Mouse (Mus musculus): ENCODE results near the gene Elovl6. TPM values are rescaled to one million over a fixed set of nuclear protein-coding genes. Genes with fewer than 3 reads are reported as not detected.

Elovl6 gene
- polyA plus RNA-seq, 1 experiment from 2014 or later: 25.0 TPM

GRCm38 (mm10) chr3:129576522-129576921 lies 44.4 kb downstream of the Elovl6 start:
- Histone ChIP-seq H3K4me2 (ENCODE audit: low read depth, low read length) (no peak overlapping the region), H3K4me1 (ENCODE audit: control insufficient read depth, insufficient read depth, low read length) (peaks cover 4% of the 10 kb centered on the region), H3K4me3 (ENCODE audit: low read depth, low read length) (no peak overlapping the region), H3K9me3 (ENCODE audit: control insufficient read depth, low read length) (no peaks in the 10 kb centered on the region), H3K9ac (ENCODE audit: low read depth, low read length) (no peak overlapping the region), H3K36me3 (ENCODE audit: control insufficient read depth, insufficient read depth, low read length) (peaks cover 11% of the 10 kb centered on the region), H3K27me3 (replicated peaks; ENCODE audit: control insufficient read depth, insufficient read depth, low read length) (no peaks in the 10 kb centered on the region), H3K27ac (replicated peaks; ENCODE audit: low read depth, low read length) (no peak overlapping the region)
- 90% methylated on average over 6 of the region's 6 CpGs for WGBS
- ATAC-seq (ENCODE audit: low read depth): no peak
- no peak for DNase-seq (ENCODE audit: low spot score)

GRCm38 (mm10) chr3:129578741-129579475 lies 46.8 kb downstream of the Elovl6 start:
- WGBS: 91% methylated on average over 11 of the region's 11 CpGs
- Histone ChIP-seq H3K27me3 (replicated peaks; ENCODE audit: control insufficient read depth, insufficient read depth, low read length) (no peaks in the 10 kb centered on the region), H3K9me3 (ENCODE audit: control insufficient read depth, low read length) (no peaks in the 10 kb centered on the region), H3K27ac (replicated peaks; ENCODE audit: low read depth, low read length) (no peak overlapping the region), H3K4me2 (ENCODE audit: low read depth, low read length) (no peak overlapping the region), H3K36me3 (ENCODE audit: control insufficient read depth, insufficient read depth, low read length) (peaks cover 11% of the 10 kb centered on the region), H3K9ac (ENCODE audit: low read depth, low read length) (no peak overlapping the region), H3K4me3 (ENCODE audit: low read depth, low read length) (no peak overlapping the region), H3K4me1 (ENCODE audit: control insufficient read depth, insufficient read depth, low read length) (no peaks in the 10 kb centered on the region)
- ATAC-seq (ENCODE audit: low read depth): no peak
- no peak for DNase-seq (ENCODE audit: low spot score)

GRCm38 (mm10) chr3:129581024-129581423 lies 48.9 kb downstream of the Elovl6 start:
- H3K9me3 ChIP-seq (ENCODE audit: control insufficient read depth, low read length): no peaks in the 10 kb centered on the region
- H3K9ac ChIP-seq (ENCODE audit: low read depth, low read length): no peak overlapping the region
- H3K4me1 ChIP-seq (ENCODE audit: control insufficient read depth, insufficient read depth, low read length): no peaks in the 10 kb centered on the region
- no peak overlapping the region for H3K27ac ChIP-seq (replicated peaks; ENCODE audit: low read depth, low read length)
- no peaks in the 10 kb centered on the region for H3K27me3 ChIP-seq (replicated peaks; ENCODE audit: control insufficient read depth, insufficient read depth, low read length)
- no peak overlapping the region for H3K4me2 ChIP-seq (ENCODE audit: low read depth, low read length)
- DNase-seq (ENCODE audit: low spot score) (peak; percentile 59), ATAC-seq (ENCODE audit: low read depth) (0 out of 2 replicates have a peak, but pooled peaks have one; percentile 50)
- 84% methylated on average over 3 of the region's 3 CpGs for WGBS
- peaks cover 9% of the 10 kb centered on the region for H3K36me3 ChIP-seq (ENCODE audit: control insufficient read depth, insufficient read depth, low read length)
- H3K4me3 ChIP-seq (ENCODE audit: low read depth, low read length): no peak overlapping the region

GRCm38 (mm10) chr3:129582449-129582848 lies 50.3 kb downstream of the Elovl6 start:
- no peak overlapping the region for H3K4me3 ChIP-seq (ENCODE audit: low read depth, low read length)
- DNase-seq (ENCODE audit: low spot score): no peak
- 72% methylated on average over 4 of the region's 4 CpGs for WGBS
- no peak overlapping the region for H3K27ac ChIP-seq (replicated peaks; ENCODE audit: low read depth, low read length)
- 0 out of 2 replicates have a peak, but pooled peaks cover 5% of the 10 kb centered on the region for H3K36me3 ChIP-seq (ENCODE audit: control insufficient read depth, insufficient read depth, low read length)
- H3K27me3 ChIP-seq (replicated peaks; ENCODE audit: control insufficient read depth, insufficient read depth, low read length): no peaks in the 10 kb centered on the region
- no peaks in the 10 kb centered on the region for H3K9me3 ChIP-seq (ENCODE audit: control insufficient read depth, low read length)
- no peak overlapping the region for H3K4me2 ChIP-seq (ENCODE audit: low read depth, low read length)
- no peaks in the 10 kb centered on the region for H3K4me1 ChIP-seq (ENCODE audit: control insufficient read depth, insufficient read depth, low read length)
- H3K9ac ChIP-seq (ENCODE audit: low read depth, low read length): no peak overlapping the region
- no peak for ATAC-seq (ENCODE audit: low read depth)

GRCm38 (mm10) chr3:129583290-129583689 lies 51.1 kb downstream of the Elovl6 start:
- Histone ChIP-seq H3K4me3 (ENCODE audit: low read depth, low read length) (no peak overlapping the region), H3K9ac (ENCODE audit: low read depth, low read length) (no peak overlapping the region), H3K36me3 (ENCODE audit: control insufficient read depth, insufficient read depth, low read length) (0 out of 2 replicates have a peak, but pooled peaks cover 5% of the 10 kb centered on the region), H3K9me3 (ENCODE audit: control insufficient read depth, low read length) (no peaks in the 10 kb centered on the region), H3K4me2 (ENCODE audit: low read depth, low read length) (no peak overlapping the region), H3K4me1 (ENCODE audit: control insufficient read depth, insufficient read depth, low read length) (no peaks in the 10 kb centered on the region), H3K27ac (replicated peaks; ENCODE audit: low read depth, low read length) (no peak overlapping the region), H3K27me3 (replicated peaks; ENCODE audit: control insufficient read depth, insufficient read depth, low read length) (no peaks in the 10 kb centered on the region)
- 73% methylated on average over 5 of the region's 5 CpGs for WGBS
- DNase-seq (ENCODE audit: low spot score) (no peak), ATAC-seq (ENCODE audit: low read depth) (no peak)

- Histone ChIP-seq H3K4me3 (ENCODE audit: low read depth, low read length) (no peak overlapping the region), H3K36me3 (ENCODE audit: control insufficient read depth, insufficient read depth, low read length) (0 out of 2 replicates have a peak, but pooled peaks cover 5% of the 10 kb centered on the region), H3K9ac (ENCODE audit: low read depth, low read length) (no peak overlapping the region), H3K4me1 (ENCODE audit: control insufficient read depth, insufficient read depth, low read length) (no peaks in the 10 kb centered on the region), H3K4me2 (ENCODE audit: low read depth, low read length) (no peak overlapping the region), H3K9me3 (ENCODE audit: control insufficient read depth, low read length) (no peaks in the 10 kb centered on the region), H3K27me3 (replicated peaks; ENCODE audit: control insufficient read depth, insufficient read depth, low read length) (no peaks in the 10 kb centered on the region), H3K27ac (replicated peaks; ENCODE audit: low read depth, low read length) (no peak overlapping the region)
- no peak for ATAC-seq (ENCODE audit: low read depth)
- DNase-seq (ENCODE audit: low spot score): no peak
- 88% methylated on average over 8 of the region's 8 CpGs for WGBS
Measured at GRCm38 (mm10) chr3:129587916-129588315, 55.8 kb downstream of the Elovl6 start.

- Histone ChIP-seq H3K9me3 (ENCODE audit: control insufficient read depth, low read length) (no peaks in the 10 kb centered on the region), H3K27ac (replicated peaks; ENCODE audit: low read depth, low read length) (no peak overlapping the region), H3K4me3 (ENCODE audit: low read depth, low read length) (no peak overlapping the region), H3K9ac (ENCODE audit: low read depth, low read length) (no peak overlapping the region), H3K27me3 (replicated peaks; ENCODE audit: control insufficient read depth, insufficient read depth, low read length) (no peaks in the 10 kb centered on the region), H3K4me2 (ENCODE audit: low read depth, low read length) (no peak overlapping the region), H3K36me3 (ENCODE audit: control insufficient read depth, insufficient read depth, low read length) (0 out of 2 replicates have a peak, but pooled peaks cover 5% of the 10 kb centered on the region), H3K4me1 (ENCODE audit: control insufficient read depth, insufficient read depth, low read length) (no peaks in the 10 kb centered on the region)
- WGBS: 74% methylated on average over 3 of the region's 3 CpGs
- ATAC-seq (ENCODE audit: low read depth) (no peak), DNase-seq (ENCODE audit: low spot score) (no peak)
Measured at GRCm38 (mm10) chr3:129588753-129589152, 56.6 kb downstream of the Elovl6 start.

GRCm38 (mm10) chr3:129589705-129590104 lies 57.5 kb downstream of the Elovl6 start:
- no peaks in the 10 kb centered on the region for H3K27me3 ChIP-seq (replicated peaks; ENCODE audit: control insufficient read depth, insufficient read depth, low read length)
- H3K9me3 ChIP-seq (ENCODE audit: control insufficient read depth, low read length): no peaks in the 10 kb centered on the region
- H3K9ac ChIP-seq (ENCODE audit: low read depth, low read length): no peak overlapping the region
- H3K4me3 ChIP-seq (ENCODE audit: low read depth, low read length): no peak overlapping the region
- H3K27ac ChIP-seq (replicated peaks; ENCODE audit: low read depth, low read length): no peak overlapping the region
- DNase-seq (ENCODE audit: low spot score): no peak
- no peak for ATAC-seq (ENCODE audit: low read depth)
- no peaks in the 10 kb centered on the region for H3K4me1 ChIP-seq (ENCODE audit: control insufficient read depth, insufficient read depth, low read length)
- H3K4me2 ChIP-seq (ENCODE audit: low read depth, low read length): no peak overlapping the region
- 0 out of 2 replicates have a peak, but pooled peaks cover 5% of the 10 kb centered on the region for H3K36me3 ChIP-seq (ENCODE audit: control insufficient read depth, insufficient read depth, low read length)
- WGBS: 89% methylated on average over 10 of the region's 10 CpGs

Measured in embryonic facial prominence, embryonic 14.5 days (tissue).